Mouse (Mus musculus) cerebellum, adult 2 months (tissue): ENCODE results near the gene Gigyf1.

ENCODE experiments used
- CTCF ChIP-seq: fragments of 200-500 bp; IDR thresholded peaks from 2 replicates; pipeline ENCODE4 v1.5.1; 2011; ENCODE audit warnings: low read depth, mild to moderate bottlenecking, control low read depth, low read length, moderate library complexity, borderline replicate concordance; ENCODE audit not compliant: insufficient read depth
- POLR2A ChIP-seq: fragments of 200-500 bp; IDR thresholded peaks from 2 replicates; pipeline ENCODE4 v1.6.1; 2011; ENCODE audit warnings: low read length, control low read depth, borderline replicate concordance; ENCODE audit not compliant: insufficient read depth

DNA sequence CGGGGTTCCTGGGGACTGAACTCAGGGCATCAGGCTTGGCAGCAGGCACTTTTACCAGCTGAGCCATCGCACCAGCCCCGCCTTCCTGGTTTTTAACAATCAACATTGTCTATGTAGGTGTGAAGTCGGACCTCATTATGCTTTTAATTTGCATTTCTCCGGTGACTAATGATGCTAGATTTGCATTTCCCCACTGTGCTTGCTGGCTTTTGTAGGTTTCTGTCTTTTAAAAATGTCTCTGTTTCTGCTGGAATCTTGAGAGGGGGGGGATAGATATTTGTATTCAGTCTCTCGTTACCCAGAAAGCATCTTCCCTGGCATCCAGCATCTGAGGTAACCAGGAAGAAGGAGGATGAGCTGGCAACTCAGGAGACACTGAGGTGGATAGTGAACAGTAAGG is 43.2 kb downstream of the Gigyf1 start:
- TF ChIP-seq POLR2A (no peak), CTCF (no peak)
